Comparison of ENCODE assay signal across 12 mouse cellular contexts in genomic region chr3:84324000-84324399, GRCm38 (mm10). TPM values are rescaled to one million over a fixed set of nuclear protein-coding genes. Genes with fewer than 3 reads are reported as not detected.
A peak's percentile ranks its signal among the peaks of the same experiment; 100 is the strongest.
DNase-seq lines count a peak whose midpoint lies in the region; ATAC-seq lines count a peak whose summit lies in the region.
"Had no signal": no experiment of that assay in that cellular context is flagged by ENCODE, and none has a peak within 500 bp of the region (broad histone marks: within the 10 kb centered on the region; RNA-seq: fewer than 3 reads in every experiment).

No protein-coding gene starts in this region.

- 40% methylated on average over 6 of the region's 6 CpGs for WGBS in hindbrain, embryonic 10.5 days
- 31% methylated on average over 6 of the region's 6 CpGs for WGBS in hindbrain, embryonic 12.5 days
- WGBS in intestine, embryonic 16.5 days = 30% methylated on average over 6 of the region's 6 CpGs
- 42% methylated on average over 6 of the region's 6 CpGs for WGBS in liver, embryonic 12.5 days (ENCODE audit: insufficient replicate concordance)
- whole genome bisulfite sequencing in forebrain, embryonic 13.5 days = 49% methylated on average over 6 of the region's 6 CpGs
- WGBS in forebrain, embryonic 14.5 days = 37% methylated on average over 6 of the region's 6 CpGs

- H3K9ac ChIP-seq in hindbrain, embryonic 12.5 days = no peak overlapping the region
- H3K9ac ChIP-seq in intestine, embryonic 16.5 days (ENCODE audit: low read depth, low read length) = peak overlapping the region; percentile 14; the same call in 1 of the 2 replicates
- no peak overlapping the region for H3K9ac ChIP-seq in liver, embryonic 12.5 days
- H3K9ac ChIP-seq in forebrain, embryonic 13.5 days = no peak overlapping the region
- H3K9ac ChIP-seq in forebrain, embryonic 14.5 days (ENCODE audit: low read length) = no peak overlapping the region
- H3K9ac ChIP-seq: hindbrain, embryonic 13.5 days; lung, embryonic 15.5 days; neural tube, embryonic 12.5 days had no signal

- H3K4me1 ChIP-seq in hindbrain, embryonic 10.5 days (replicated peaks) = peaks cover 15% of the 10 kb centered on the region
- H3K4me1 ChIP-seq in hindbrain, embryonic 12.5 days = peaks cover 8% of the 10 kb centered on the region; the same call in 1 of the 2 replicates
- H3K4me1 ChIP-seq in intestine, embryonic 16.5 days (ENCODE audit: control insufficient read depth, insufficient read depth, low read length) = peaks cover 9% of the 10 kb centered on the region
- H3K4me1 ChIP-seq in liver, embryonic 12.5 days = peaks cover 20% of the 10 kb centered on the region
- peaks cover 5% of the 10 kb centered on the region for H3K4me1 ChIP-seq in forebrain, embryonic 13.5 days
- no peaks in the 10 kb centered on the region for H3K4me1 ChIP-seq in forebrain, embryonic 14.5 days (ENCODE audit: control insufficient read depth, insufficient read depth, low read length)

- no peaks in the 10 kb centered on the region for H3K9me3 ChIP-seq in hindbrain, embryonic 10.5 days
- H3K9me3 ChIP-seq in hindbrain, embryonic 12.5 days (replicated peaks) = no peaks in the 10 kb centered on the region
- no peaks in the 10 kb centered on the region for H3K9me3 ChIP-seq in intestine, embryonic 16.5 days (ENCODE audit: control insufficient read depth, low read length)
- H3K9me3 ChIP-seq in liver, embryonic 12.5 days (replicated peaks) = no peaks in the 10 kb centered on the region
- H3K9me3 ChIP-seq in forebrain, embryonic 13.5 days (replicated peaks) = no peaks in the 10 kb centered on the region
- no peaks in the 10 kb centered on the region for H3K9me3 ChIP-seq in forebrain, embryonic 14.5 days (replicated peaks; ENCODE audit: control insufficient read depth, low read length)
- H3K9me3 ChIP-seq: hindbrain, embryonic 13.5 days; lung, embryonic 15.5 days; neural tube, embryonic 12.5 days had no signal

- DNase-seq in hindbrain, embryonic 10.5 days (ENCODE audit: low spot score) = no peak
- DNase-seq in NIH3T3 (ENCODE audit: low read depth) = peak; percentile 75
- DNase-seq in forebrain, embryonic 14.5 days (ENCODE audit: low spot score) = no peak
- DNase-seq in gastrocnemius, postnatal 10 days = no peak
- DNase-seq: cerebellum, adult 2 months had no signal

- no peaks in the 10 kb centered on the region for H3K36me3 ChIP-seq in hindbrain, embryonic 10.5 days
- H3K36me3 ChIP-seq in hindbrain, embryonic 12.5 days = no peaks in the 10 kb centered on the region
- H3K36me3 ChIP-seq in intestine, embryonic 16.5 days (ENCODE audit: control insufficient read depth, insufficient read depth, low read length) = no peaks in the 10 kb centered on the region
- H3K36me3 ChIP-seq in liver, embryonic 12.5 days = no peaks in the 10 kb centered on the region
- H3K36me3 ChIP-seq in forebrain, embryonic 13.5 days (ENCODE audit: poor library complexity, severe bottlenecking) = no peaks in the 10 kb centered on the region
- H3K36me3 ChIP-seq in forebrain, embryonic 14.5 days (ENCODE audit: control insufficient read depth, insufficient read depth, low read length) = no peaks in the 10 kb centered on the region
- H3K36me3 ChIP-seq: hindbrain, embryonic 13.5 days; lung, embryonic 15.5 days; neural tube, embryonic 12.5 days had no signal

- no peaks in the 10 kb centered on the region for H3K27me3 ChIP-seq in hindbrain, embryonic 10.5 days (ENCODE audit: insufficient read depth, poor library complexity, severe bottlenecking)
- H3K27me3 ChIP-seq in hindbrain, embryonic 12.5 days = no peaks in the 10 kb centered on the region
- H3K27me3 ChIP-seq in intestine, embryonic 16.5 days (replicated peaks; ENCODE audit: control insufficient read depth, insufficient read depth, low read length) = no peaks in the 10 kb centered on the region
- H3K27me3 ChIP-seq in liver, embryonic 12.5 days (replicated peaks) = 0 out of 2 replicates have a peak, but pooled peaks cover 4% of the 10 kb centered on the region
- no peaks in the 10 kb centered on the region for H3K27me3 ChIP-seq in forebrain, embryonic 13.5 days
- no peaks in the 10 kb centered on the region for H3K27me3 ChIP-seq in forebrain, embryonic 14.5 days (replicated peaks; ENCODE audit: control insufficient read depth, insufficient read depth, low read length)
- H3K27me3 ChIP-seq: hindbrain, embryonic 13.5 days; lung, embryonic 15.5 days; neural tube, embryonic 12.5 days had no signal

- H3K4me2 ChIP-seq in hindbrain, embryonic 12.5 days (replicated peaks) = no peak overlapping the region; the same call in 1 of the 2 replicates
- 0 out of 2 replicates have a peak overlapping the region, but pooled peaks have one; percentile 11 for H3K4me2 ChIP-seq in intestine, embryonic 16.5 days (ENCODE audit: low read depth, low read length)
- peak overlapping the region; percentile 51 for H3K4me2 ChIP-seq in liver, embryonic 12.5 days
- no peak overlapping the region for H3K4me2 ChIP-seq in forebrain, embryonic 13.5 days
- H3K4me2 ChIP-seq in forebrain, embryonic 14.5 days (ENCODE audit: low read length) = no peak overlapping the region
- H3K4me2 ChIP-seq: hindbrain, embryonic 13.5 days; lung, embryonic 15.5 days; neural tube, embryonic 12.5 days had no signal

- H3K4me3 ChIP-seq in hindbrain, embryonic 10.5 days = peak overlapping the region; percentile 0; the same call in 1 of the 2 replicates
- H3K4me3 ChIP-seq in hindbrain, embryonic 12.5 days = no peak overlapping the region
- no peak overlapping the region for H3K4me3 ChIP-seq in intestine, embryonic 16.5 days (ENCODE audit: low read length)
- H3K4me3 ChIP-seq in liver, embryonic 12.5 days = peak overlapping the region; percentile 12; the same call in 1 of the 2 replicates
- H3K4me3 ChIP-seq in forebrain, embryonic 13.5 days = no peak overlapping the region
- no peak overlapping the region for H3K4me3 ChIP-seq in forebrain, embryonic 14.5 days (ENCODE audit: low read depth, low read length)
- H3K4me3 ChIP-seq: hindbrain, embryonic 13.5 days; lung, embryonic 15.5 days; neural tube, embryonic 12.5 days had no signal

- peak overlapping the region; percentile 30 for H3K27ac ChIP-seq in hindbrain, embryonic 10.5 days
- H3K27ac ChIP-seq in hindbrain, embryonic 12.5 days = no peak overlapping the region
- 0 out of 2 replicates have a peak overlapping the region, but pooled peaks have one; percentile 9 for H3K27ac ChIP-seq in intestine, embryonic 16.5 days (ENCODE audit: low read length)
- peak overlapping the region; percentile 20 for H3K27ac ChIP-seq in liver, embryonic 12.5 days
- H3K27ac ChIP-seq in forebrain, embryonic 13.5 days = no peak overlapping the region
- no peak overlapping the region for H3K27ac ChIP-seq in forebrain, embryonic 14.5 days (ENCODE audit: low read depth, low read length)
- H3K27ac ChIP-seq: hindbrain, embryonic 13.5 days; lung, embryonic 15.5 days; neural tube, embryonic 12.5 days had no signal

- ATAC-seq in hindbrain, embryonic 12.5 days (ENCODE audit: low FRiP score) = no peak
- ATAC-seq in intestine, embryonic 16.5 days = peak; percentile 41; the same call in 1 of the 2 replicates
- ATAC-seq in liver, embryonic 12.5 days = no peak
- ATAC-seq in forebrain, embryonic 13.5 days = no peak
- no peak for ATAC-seq in forebrain, embryonic 14.5 days

RNA-seq across cellular contexts. Expression of gene Trim2, which starts 17.3 kb away (rescaled TPM):
- 65.9 and 87.0 TPM in 2 replicates for polyA plus RNA-seq in hindbrain, embryonic 10.5 days (2016; fragmentation: Nextera tagmentation; extraction: Ambion mirVana)
- 121 and 125 TPM in 2 replicates for polyA plus RNA-seq in hindbrain, embryonic 12.5 days (2016; fragmentation: Nextera tagmentation; extraction: Ambion mirVana)
- polyA plus RNA-seq in intestine, embryonic 16.5 days (2015; fragmentation: Nextera tagmentation; extraction: Ambion mirVana) = 57.0 and 57.5 TPM in 2 replicates
- 4.0 and 5.2 TPM in 2 replicates for polyA plus RNA-seq in liver, embryonic 12.5 days (2016; fragmentation: Nextera tagmentation; extraction: Ambion mirVana)
- polyA plus RNA-seq in forebrain, embryonic 13.5 days (2015; fragmentation: Nextera tagmentation; extraction: Ambion mirVana) = 130 and 138 TPM in 2 replicates
- 117 and 162 TPM in 2 replicates for polyA plus RNA-seq in forebrain, embryonic 14.5 days (2014; fragmentation: Nextera tagmentation; extraction: Ambion mirVana)
- total RNA-seq in gastrocnemius, postnatal 10 days (2021) = 10 to 100 TPM in 1 of 2 experiments, 1 to 10 TPM in 1; 8.6 to 11.9 TPM

Comparison
In these comparisons a context has a peak if more than half of its experiments do, and no peak if none do; other contexts are left out.
1. H3K27ac ChIP-seq: peak in hindbrain, embryonic 10.5 days (single experiment), intestine, embryonic 16.5 days (single experiment) and liver, embryonic 12.5 days (single experiment); none in hindbrain, embryonic 12.5 days (single experiment), forebrain, embryonic 13.5 days (single experiment) and forebrain, embryonic 14.5 days (single experiment).
2. H3K4me3 ChIP-seq: peak in hindbrain, embryonic 10.5 days (single experiment) and liver, embryonic 12.5 days (single experiment); none in hindbrain, embryonic 12.5 days (single experiment), intestine, embryonic 16.5 days (single experiment), forebrain, embryonic 13.5 days (single experiment) and forebrain, embryonic 14.5 days (single experiment).
3. H3K4me2 ChIP-seq: peak in intestine, embryonic 16.5 days (single experiment) and liver, embryonic 12.5 days (single experiment); none in hindbrain, embryonic 12.5 days (single experiment), forebrain, embryonic 13.5 days (single experiment) and forebrain, embryonic 14.5 days (single experiment).